Mouse (Mus musculus) kidney, postnatal 4 days (tissue): ENCODE results near the gene Mybph.
"Not testable (repeated sequence)": the region's sequence is repeated elsewhere in the genome, so short reads cannot be mapped to it uniquely, and the experiment has no call there.

Experiments used
- DNase-seq, 2 experiments: peaks; one replicate each; pipeline ENCODE4 v3.0.0; 2021; ENCODE audit warnings: mixed read lengths in 2 of 2

Gene Mybph

GRCm38 (mm10) chr1:134233681-134234454, 40.6 kb downstream of the Mybph start:
- no peak for DNase-seq

GRCm38 (mm10) chr1:134234455-134235390, 41.5 kb downstream of the Mybph start:
- peak; percentile 61 to 76 for DNase-seq

DNA sequence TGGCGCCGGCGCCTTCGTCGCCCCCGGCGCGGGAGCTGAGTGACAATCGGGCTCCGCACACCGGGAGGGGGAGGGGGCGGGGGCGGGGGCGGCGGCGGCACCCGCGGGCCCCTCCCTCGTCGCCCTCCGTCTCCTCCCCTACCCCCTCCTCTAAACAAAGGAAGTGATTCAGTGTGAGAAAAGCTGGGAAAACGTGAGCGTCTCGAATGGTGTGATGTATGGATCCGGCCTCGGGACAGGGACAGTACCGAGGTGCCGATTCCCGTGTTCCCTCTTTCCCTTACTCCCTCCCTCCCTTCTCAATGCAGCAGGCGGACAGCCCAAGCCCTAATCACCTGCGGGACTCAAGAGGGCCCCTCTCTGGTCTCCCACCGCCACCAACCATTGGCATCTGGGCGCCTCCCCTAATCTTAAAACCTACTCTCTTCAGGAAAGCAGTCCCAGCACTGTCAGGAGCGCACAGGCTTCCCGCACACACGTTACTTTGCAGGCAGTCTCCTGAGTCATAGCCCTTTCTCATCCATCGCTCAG, 42.2 kb downstream of the Mybph start, which contains the start of gene Adora1:
TSS of gene Adora1 (minus strand) at position 41 of the 531 bp plus-strand sequence.
- DNase-seq, result peak in 1 of 2 experiments; percentile 26

DNA sequence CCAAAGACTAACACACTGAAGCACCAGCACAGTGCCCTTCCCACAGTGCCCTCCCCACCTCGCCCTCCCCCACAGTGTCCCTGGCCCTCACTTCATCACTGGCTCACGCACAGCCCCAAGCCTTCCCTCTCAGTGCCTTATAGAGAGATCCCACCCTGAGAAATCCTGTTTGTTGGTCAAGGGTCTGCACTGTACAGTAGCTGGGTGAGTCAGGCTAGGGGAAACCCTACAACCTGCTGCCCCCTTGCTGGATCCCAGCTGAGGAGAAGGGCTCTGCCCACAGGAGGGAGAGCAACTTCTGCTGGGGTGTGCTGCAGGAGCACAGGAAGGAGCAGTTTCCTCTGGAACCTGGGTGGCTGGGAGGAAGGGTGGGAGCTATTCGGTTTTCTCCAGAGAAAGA, 42.9 kb downstream of the Mybph start:
- DNase-seq, result no peak

GRCm38 (mm10) chr1:134237438-134237837, 44.2 kb downstream of the Mybph start:
- DNase-seq, result no peak

DNA sequence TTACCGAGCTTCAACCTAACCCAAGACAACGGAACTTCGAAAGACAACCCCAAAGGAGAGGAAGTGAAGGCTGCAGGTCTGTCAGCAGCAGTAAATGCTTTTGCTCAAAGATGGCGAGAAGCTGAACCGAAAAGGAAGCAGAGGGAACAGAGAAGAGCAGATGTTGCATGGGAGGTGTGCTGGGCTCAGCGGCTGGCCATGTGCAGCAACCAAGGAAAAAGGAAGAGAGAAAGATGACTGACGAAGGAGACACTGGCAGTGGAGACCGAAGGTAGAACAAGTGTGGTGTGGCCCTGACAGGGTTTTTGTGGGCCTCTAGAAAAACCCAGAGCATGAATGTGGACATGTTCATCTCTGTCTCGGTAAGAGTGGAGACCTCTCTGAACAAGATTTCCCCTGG, 47.5 kb downstream of the Mybph start:
- DNase-seq, result no peak

DNA sequence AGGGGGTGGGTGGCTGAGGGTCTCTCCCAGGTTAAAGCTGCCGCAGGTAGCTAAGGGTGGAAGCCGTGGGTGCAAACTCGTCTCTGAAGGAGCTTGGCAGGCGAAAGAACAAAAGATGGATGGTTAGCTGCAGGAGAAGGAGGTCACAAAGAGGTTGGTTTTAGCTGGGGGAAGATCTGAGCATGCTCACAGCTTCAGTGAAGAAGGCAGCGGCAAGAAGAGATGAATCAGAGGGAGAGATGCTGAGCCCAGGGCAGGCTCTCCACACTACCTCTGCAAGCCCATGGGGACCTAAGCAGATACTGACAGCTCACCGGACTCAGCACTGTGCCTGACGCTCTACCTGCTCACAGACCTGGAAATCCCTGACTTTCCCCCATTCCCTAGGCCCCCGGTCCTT, 48.0 kb downstream of the Mybph start:
- DNase-seq, result no peak

- DNase-seq, result no peak
Measured at GRCm38 (mm10) chr1:134242286-134242685, 49.0 kb downstream of the Mybph start.

DNA sequence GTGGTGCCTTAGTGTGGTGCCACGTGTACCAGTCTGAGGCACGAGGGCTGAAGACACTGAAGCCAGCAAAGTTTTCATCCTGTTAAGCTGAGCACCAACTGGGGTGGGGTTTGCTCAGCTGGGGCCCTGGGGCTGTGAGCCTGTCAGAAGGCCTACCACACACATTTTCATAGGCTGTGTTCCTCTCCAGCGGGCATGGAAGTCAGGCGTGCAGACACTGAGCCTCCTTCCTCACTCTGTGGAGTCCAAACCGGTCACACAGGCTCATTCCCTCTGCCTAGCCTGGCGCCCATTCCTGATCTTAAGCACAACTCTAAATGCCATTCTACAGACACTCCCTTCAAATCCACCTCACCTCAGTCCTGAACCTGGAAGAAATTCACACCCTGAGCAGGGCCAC, 50.3 kb downstream of the Mybph start:
- peak; percentile 37 to 58 for DNase-seq

DNA sequence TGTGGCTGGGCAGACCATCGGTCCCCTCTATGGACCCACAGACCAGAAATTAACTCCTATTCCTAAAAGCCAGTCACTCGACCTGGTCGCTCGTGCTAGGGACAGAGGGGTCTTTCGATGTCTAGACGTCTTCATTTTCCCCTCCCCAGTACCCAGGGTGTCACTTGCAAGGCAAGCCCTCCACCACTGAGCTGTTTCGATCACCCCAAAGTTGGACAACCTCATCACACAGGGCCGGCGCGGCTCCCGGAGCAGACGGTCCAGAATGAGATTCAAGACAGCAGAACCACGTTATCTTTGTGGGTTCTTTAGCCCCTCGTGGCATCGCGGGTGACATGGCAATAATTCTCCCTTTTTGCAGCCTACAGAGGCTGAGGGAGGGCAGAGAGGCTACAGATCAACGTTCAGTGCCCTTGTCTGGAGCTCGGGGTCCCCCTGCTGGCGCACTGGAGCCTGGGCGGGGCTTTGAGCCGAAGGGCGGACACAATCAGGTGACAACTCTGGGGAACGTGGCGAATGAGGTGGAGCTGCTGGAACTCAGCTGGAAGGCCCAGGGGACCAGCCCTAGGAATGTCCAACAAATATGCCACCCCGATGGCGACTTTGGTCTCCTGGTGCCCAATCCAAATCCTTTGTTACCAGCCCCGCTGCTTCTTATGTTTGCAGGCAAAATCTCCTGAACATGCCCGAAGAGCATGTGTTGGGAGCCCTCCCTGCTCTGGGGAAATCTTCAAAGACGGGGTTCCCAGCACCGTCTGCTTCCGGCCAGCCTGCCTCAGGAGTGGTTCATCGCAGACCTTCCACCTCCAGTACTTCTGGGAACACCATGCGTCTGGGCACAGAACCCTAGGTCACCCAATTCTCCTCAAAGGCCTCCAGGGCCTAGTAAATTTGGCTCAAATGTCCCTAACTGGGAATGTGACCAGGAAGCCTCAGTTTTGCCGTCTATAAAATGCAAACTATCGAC, 51.0 kb downstream of the Mybph start:
- peak; percentile 96 for DNase-seq

DNA sequence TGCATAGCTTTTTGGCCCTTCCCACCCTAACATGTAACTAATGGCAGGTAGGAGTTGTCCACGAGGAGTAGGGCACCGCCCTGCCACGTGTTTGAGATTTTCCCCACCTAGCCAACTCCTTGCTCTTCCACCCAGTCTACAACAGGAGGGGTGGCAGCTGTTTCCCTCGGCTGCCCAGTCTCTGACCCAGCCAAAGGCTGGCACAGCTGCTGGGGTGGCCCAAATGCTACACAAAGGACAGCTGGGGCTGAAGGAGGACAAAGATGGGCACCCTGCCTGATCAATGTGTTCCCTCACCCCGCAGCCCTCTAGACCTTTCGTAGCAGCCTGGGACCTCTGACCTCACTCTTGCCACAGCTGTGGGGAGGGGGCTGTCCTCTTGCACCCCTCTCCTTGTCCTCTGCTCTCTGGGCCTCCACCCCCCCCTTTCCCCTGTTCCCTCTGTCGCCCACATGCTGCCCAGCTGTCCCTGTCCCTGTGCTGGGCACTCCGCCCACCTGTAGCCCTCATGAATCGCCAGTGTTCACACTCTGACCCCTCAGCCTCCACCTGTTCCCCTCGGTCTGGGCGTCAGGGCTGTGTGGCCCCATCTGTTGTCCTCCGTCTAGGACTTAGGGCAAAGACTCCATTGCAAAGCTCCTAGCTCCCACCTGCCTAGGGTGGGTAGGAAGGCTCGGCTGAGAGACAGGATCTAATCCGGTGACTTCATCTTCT, 51.9 kb downstream of the Mybph start:
- DNase-seq, result no peak

GRCm38 (mm10) chr1:134246590-134246989, 53.3 kb downstream of the Mybph start:
- DNase-seq, result no peak

- DNase-seq, result not testable (repeated sequence)
Measured at GRCm38 (mm10) chr1:134249681-134250080, 56.4 kb downstream of the Mybph start.
